Mouse (Mus musculus) layer of hippocampus, adult 2 months (tissue): ENCODE measurements around the gene 4921524J17Rik. TPM values are rescaled to one million over a fixed set of nuclear protein-coding genes. Genes with fewer than 3 reads are reported as not detected.

ENCODE experiments used
- DNase-seq, 2 experiments: peaks; one replicate each; pipeline ENCODE4 v3.0.0; 2022; ENCODE audit warnings: low spot score in 2 of 2
- H3K27ac ChIP-seq: fragments of 200-600 bp; 2 replicates; pipeline ENCODE4 v1.8.1; 2022
- H3K4me3 ChIP-seq: fragments of 200-600 bp; 2 replicates; pipeline ENCODE4 v1.8.1; 2022; ENCODE audit warnings: mild to moderate bottlenecking
- CTCF ChIP-seq: fragments of 200-600 bp; conservative IDR thresholded peaks from 2 replicates; pipeline ENCODE4 v1.8.1; 2022; ENCODE audit warnings: antibody characterized with exemption, mild to moderate bottlenecking, moderate library complexity
- long read RNA-seq, 2 experiments: library from polyadenylated mRNA; stranded (forward); transcript quantifications; one replicate each; pipeline ENCODE4 v2.0.0; 2021; ENCODE audit warnings: borderline mapping rate in 2 of 2
- total RNA-seq, 2 experiments: library from RNA; stranded (reverse); gene quantifications; 2 replicates each; pipeline ENCODE4 v1.2.3; 2021

4921524J17Rik gene
- 10 to 100 TPM; 16.5 to 17.7 TPM for total RNA-seq
- long read RNA-seq, experiment 1, transcript 4921524J17Rik-201 (4 exons, 1,587 nt): major isoform, 18 of 18 reads
- long read RNA-seq, experiment 1, partial matches to known transcripts: 0 of 18 reads
- long read RNA-seq, experiment 1, other reads (novel, unspliced or antisense): 0 of 18 reads
- long read RNA-seq, experiment 2, transcript 4921524J17Rik-201 (4 exons, 1,587 nt): major isoform, 18 of 24 reads
- long read RNA-seq, experiment 2, partial matches to known transcripts: 1 of 24 reads
- long read RNA-seq, experiment 2, other reads (novel, unspliced or antisense): 2 of 24 reads

- TF ChIP-seq CTCF: no peak
- Histone ChIP-seq H3K27ac (peak within 1 kb of the TSS; percentile 89), H3K4me3 (peak within 1 kb of the TSS; percentile 79)
- DNase-seq: peak; percentile 97
Observed at GRCm38 (mm10) chr8:85432168-85433016, at the start of gene 4921524J17Rik. TSS of gene 4921524J17Rik (minus strand) at chr8:85432833.

DNA sequence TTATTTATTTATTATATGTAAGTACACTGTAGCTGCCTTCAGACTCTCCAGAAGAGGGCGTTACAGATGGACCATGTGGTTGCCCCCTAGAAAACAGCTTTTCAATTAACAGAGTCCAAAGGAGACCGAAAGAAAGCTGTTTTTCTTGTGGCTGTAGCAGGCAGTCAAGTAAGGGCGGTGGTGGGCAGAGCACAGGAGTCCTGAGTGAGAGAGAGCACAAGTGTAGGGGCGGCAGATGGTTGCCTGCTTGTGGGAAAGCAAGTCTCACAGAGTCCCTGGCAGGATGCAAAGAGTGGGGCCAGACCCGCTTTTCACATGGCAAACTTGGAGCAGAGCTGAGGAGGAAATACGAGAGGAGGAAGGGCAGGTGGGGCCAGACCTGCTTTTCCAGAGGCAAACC lies 49.8 kb upstream of the 4921524J17Rik start:
- peak; percentile 44 for TF ChIP-seq CTCF
- DNase-seq: peak in 1 of 2 experiments; percentile 41
- Histone ChIP-seq H3K4me3 (no peak overlapping the region), H3K27ac (peak overlapping the region; percentile 80; the same call in 1 of the 2 replicates)

GRCm38 (mm10) chr8:85481900-85482299 lies 49.3 kb upstream of the 4921524J17Rik start:
- H3K4me3 ChIP-seq: peak overlapping the region; percentile 26
- TF ChIP-seq CTCF: no peak

DNA sequence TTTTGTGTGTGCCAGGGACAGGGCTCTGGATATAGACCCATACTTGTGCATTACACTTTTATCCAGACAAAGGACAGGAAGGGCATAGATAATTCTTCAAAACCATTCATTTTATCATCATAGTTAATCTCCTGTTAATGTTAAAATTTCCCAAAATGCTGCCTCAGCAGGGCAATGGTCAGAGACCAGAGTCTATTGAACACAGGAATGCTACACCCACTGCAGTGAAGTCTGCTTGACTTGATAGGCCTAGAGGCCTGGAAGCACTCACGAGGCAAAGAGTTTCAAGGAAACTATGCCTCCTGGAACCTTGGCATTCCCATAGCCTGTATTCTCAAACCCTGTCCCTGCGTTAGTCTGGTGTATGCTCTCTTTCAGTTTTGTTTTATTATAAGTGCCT lies 47.1 kb upstream of the 4921524J17Rik start:
- TF ChIP-seq CTCF: no peak
- H3K27ac ChIP-seq: no peak overlapping the region
- no peak for DNase-seq
- H3K4me3 ChIP-seq: no peak overlapping the region

More at GRCm38 (mm10) chr8:85481900-85482299, 49.3 kb upstream of the 4921524J17Rik start:
- H3K27ac ChIP-seq: peak overlapping the region; percentile 80
- DNase-seq: peak; percentile 27 to 37

GRCm38 (mm10) chr8:85478397-85478796 lies 45.8 kb upstream of the 4921524J17Rik start:
- H3K4me3 ChIP-seq: no peak overlapping the region
- TF ChIP-seq CTCF: no peak

DNA sequence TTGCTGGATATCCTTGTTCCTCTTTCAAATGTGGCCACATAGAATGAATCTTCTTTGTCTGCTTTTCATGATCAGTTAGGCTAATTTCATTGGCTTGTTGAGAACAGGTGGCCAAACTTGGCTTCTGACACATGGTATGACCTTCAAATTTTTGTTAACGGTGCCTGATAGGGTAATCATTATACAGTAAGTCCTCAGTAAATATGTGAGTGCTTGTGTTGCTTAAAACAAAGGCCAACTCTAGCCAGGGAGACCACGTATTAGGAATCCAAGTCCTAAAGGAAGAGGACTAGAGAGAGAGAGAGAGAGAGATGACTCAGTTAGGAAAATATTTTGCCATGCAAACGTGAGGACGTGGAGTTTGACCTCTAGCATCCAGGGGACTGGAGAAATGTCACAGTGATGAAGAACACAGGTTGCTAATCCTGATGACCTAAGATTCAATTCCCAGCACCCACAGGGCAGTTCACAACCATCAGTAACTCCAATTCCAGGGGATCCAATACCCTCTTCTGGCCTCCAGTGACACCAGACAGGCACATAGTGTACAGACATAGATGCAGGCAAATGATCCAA lies 44.4 kb upstream of the 4921524J17Rik start:
- DNase-seq: no peak
- no peak for TF ChIP-seq CTCF
- H3K4me3 ChIP-seq: no peak overlapping the region
- H3K27ac ChIP-seq: no peak overlapping the region

More at GRCm38 (mm10) chr8:85478397-85478796, 45.8 kb upstream of the 4921524J17Rik start:
- no peak overlapping the region for H3K27ac ChIP-seq
- no peak for DNase-seq

DNA sequence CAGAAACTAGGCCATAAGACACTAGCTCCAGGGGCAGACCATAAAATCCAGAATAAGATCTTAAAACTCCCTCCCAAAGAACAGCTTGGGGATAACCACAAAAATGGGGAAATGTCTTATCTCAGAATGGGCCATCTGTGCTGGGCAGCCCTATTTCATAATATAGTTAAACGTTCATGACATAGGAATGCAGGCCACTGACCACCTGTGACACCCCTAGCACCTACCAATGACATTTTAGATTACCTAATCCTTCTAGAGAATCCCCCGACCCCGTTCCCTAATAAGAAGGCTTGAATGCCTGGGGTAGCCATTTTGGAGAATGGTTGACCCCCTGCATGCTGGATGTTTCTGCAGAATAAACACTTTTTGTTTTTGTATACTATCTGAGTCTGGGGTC lies 42.3 kb upstream of the 4921524J17Rik start:
- DNase-seq: no peak
- no peak for TF ChIP-seq CTCF
- Histone ChIP-seq H3K4me3 (no peak overlapping the region), H3K27ac (no peak overlapping the region)

DNA sequence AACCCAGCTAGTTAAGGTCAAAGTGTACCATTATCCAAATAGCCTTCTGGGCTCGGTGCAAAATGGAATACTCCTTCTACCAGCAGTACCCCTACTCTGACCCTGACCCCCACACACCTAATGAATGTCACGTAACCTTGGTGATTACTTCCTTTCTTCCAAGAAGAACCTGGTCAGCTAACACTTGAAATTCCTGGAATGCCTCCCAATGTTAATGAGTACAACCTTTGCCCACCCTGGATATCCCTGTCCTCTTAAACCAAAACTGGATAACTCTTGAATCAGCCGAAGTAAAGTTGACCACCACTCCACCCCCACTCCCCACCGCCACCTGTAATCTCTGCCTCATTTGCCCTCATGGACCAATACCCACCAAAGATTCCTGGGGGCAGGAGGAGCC lies 40.6 kb upstream of the 4921524J17Rik start:
- no peak for DNase-seq
- Histone ChIP-seq H3K27ac (no peak overlapping the region), H3K4me3 (no peak overlapping the region)
- TF ChIP-seq CTCF: no peak

DNA sequence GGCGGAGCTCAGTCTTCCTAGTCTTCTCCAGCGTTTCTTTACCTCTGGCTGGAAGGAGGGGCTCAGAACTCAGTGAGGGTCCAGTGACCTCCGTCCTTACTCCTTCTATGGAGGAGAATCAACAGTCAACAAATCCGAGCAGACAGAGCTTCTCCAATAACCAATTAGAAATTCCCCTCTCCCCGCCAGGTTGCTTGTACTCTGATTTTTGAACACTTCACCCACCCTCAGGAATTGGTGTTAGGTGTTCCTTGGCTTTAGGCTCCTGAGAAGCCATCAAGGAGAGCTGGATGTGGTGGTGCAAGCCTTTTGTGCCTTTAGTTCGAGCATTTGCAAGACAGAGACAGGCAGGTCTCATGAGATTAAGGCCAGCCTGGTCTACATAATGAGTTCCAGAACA lies 40.2 kb upstream of the 4921524J17Rik start:
- no peak for DNase-seq
- H3K27ac ChIP-seq: no peak overlapping the region
- no peak for TF ChIP-seq CTCF
- no peak overlapping the region for H3K4me3 ChIP-seq

DNA sequence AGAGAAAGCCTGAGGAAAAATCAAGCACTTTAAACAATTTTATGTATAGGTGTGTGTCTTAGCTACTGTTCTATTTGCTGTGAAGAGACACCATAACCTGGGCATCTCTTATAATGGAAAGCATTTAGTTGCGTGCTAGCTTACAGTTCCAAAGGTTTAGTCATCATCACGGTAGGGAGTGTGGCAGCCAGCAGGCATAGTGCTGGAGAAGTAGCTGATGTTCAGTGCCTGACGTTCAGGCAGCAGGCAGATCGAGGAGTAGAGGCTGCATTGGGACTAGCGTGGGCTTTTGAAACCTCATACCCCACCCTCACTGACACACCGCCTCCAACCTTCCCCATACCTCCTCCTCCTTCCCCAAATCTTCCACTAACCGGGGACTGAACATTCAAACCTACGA lies 38.1 kb upstream of the 4921524J17Rik start:
- no peak for TF ChIP-seq CTCF
- Histone ChIP-seq H3K27ac (no peak overlapping the region), H3K4me3 (no peak overlapping the region)
- no peak for DNase-seq

DNA sequence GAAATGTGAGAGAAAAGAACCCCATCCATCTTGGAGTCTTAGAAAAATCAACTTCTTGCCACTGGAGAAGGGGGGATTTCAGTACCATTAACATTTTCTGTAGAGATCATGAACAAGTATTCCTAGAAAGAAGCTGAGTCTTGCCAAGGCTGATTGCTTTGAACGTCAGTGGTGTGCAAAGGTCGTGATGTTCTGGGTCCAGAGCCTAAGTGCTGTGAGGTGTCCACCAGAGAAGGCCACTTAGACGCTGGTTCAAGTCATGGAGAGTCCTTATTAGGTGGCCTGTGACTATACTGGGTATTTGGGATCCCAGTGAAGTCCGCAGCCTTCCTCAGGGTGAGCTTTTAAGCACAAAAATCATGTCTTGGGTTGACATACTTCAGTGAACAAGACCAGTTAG lies 33.4 kb upstream of the 4921524J17Rik start:
- TF ChIP-seq CTCF: no peak
- Histone ChIP-seq H3K4me3 (no peak overlapping the region), H3K27ac (no peak overlapping the region)
- no peak for DNase-seq

DNA sequence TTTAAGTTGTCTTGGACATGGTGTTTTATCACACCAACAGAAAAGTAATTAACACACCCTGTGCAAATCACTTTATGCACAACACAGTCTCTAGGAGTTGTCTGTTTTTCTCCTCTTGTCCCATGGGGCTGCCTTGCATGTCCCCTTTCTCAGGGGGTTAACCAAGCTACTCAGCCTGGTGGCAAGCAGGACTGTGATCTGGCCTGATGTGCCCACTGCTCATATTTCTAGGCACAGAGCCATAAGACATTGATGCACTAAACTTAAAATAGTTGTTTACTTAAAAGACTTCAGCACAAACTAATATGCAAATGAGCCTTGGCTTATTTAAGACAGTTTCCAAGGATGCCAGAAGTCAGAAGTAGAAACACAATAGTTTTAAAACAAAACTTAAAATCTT lies 31.7 kb upstream of the 4921524J17Rik start:
- TF ChIP-seq CTCF: no peak

DNA sequence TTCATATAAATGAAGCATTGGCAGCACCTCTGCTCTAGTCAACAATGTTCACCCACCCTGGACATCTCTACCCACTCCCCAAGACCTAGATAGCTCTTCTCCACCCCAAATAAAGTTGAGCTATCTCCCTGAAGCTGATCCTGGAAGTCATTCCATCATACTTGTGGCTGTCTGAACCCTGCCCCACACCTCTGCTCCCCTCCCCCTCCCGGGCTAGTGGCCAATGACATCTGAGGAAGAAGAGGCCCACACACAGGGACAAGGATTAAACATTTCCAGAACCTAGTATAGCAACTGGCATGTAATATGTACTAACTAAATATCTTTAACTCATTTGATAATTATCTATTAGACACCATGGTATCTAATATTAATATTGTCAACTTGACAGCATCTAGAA lies 29.8 kb upstream of the 4921524J17Rik start:
- H3K4me3 ChIP-seq: no peak overlapping the region
- no peak overlapping the region for H3K27ac ChIP-seq
- no peak for DNase-seq
- TF ChIP-seq CTCF: no peak

More for the DNA sequence above, 31.7 kb upstream of the 4921524J17Rik start:
- Histone ChIP-seq H3K4me3 (no peak overlapping the region), H3K27ac (no peak overlapping the region)
- no peak for DNase-seq
